Mouse (Mus musculus): ENCODE results near the gene Hpgds. TPM values are rescaled to one million over a fixed set of nuclear protein-coding genes. Genes with fewer than 3 reads are reported as not detected.

The Hpgds gene
- polyA plus RNA-seq, 1 experiment from 2014 or later, result 14.4 TPM

Other genes with a start within 250 kb of the Hpgds start
- gene Smarcad1, start 102.3 kb downstream of the Hpgds start, polyA plus RNA-seq (2015; fragmentation: Nextera tagmentation; extraction: Ambion mirVana), result 77.8 and 96.3 TPM in 2 replicates
- gene C130060K24Rik, start 236.2 kb upstream of the Hpgds start, polyA plus RNA-seq (2015; fragmentation: Nextera tagmentation; extraction: Ambion mirVana), result not detected in 2 replicates